Mouse (Mus musculus) retina, postnatal 1 day (tissue): ENCODE results near the gene Glb1.

Experiments
- DNase-seq: peaks from one replicate; pipeline ENCODE4 v3.0.0-alpha.2; 2012

Glb1 gene

DNA sequence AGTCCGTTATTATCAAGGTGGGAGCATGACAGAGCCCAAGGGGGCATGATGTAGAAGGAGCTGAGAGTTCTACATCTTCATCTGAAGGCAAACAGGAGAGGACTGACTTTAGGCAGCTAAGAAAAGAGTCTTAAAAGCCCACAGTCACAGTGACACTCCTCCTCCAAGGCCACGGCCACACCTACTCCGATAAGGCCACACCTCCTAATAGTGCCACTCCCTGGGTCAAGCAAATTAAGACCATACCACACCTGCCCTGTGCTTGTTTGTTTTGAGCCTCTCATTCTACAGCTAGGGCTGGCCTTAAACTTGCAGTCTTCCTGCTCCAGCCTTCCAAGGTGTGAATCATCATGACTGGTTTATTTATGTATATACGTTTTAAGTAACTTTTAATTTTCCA, 5.6 kb upstream of the Glb1 start:
- no peak for DNase-seq

DNA sequence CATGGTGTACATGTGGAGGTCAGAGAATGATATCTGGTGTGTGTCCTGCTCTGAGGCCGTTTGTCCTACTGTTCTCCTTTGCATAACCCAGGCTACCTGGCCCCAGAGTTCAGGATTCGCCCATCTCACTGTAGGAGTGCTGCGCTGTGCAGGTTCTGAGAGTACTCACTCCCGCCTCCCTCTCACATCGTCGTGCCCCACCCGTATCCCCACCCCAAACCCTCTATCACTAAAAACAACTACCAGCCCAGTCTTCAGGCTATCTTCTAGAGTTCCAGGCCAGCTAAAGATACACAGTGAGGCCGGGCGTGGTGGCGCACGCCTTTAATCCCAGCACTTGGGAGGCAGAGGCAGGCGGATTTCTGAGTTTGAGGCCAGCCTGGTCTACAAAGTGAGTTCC, 1.2 kb upstream of the Glb1 start:
- no peak for DNase-seq

DNA sequence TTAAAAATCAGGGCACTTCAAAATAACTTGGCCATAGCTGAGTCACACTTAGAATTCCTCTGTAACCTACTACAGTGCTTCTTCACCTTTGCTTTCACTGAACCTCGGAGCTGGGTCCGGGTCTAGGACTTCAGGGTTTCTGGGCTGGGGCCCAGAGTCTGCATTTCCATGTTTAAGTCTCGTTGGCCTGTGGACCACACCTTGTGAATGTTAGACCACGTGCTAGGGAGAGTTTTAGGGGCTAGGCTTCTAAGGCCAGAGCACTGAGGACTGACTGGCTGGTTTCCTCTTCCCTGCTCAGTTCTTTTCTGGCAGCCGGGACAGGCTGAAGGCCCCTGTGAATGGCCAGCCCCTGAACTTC, 308 bp upstream of the Glb1 start:
- DNase-seq = no peak

DNA sequence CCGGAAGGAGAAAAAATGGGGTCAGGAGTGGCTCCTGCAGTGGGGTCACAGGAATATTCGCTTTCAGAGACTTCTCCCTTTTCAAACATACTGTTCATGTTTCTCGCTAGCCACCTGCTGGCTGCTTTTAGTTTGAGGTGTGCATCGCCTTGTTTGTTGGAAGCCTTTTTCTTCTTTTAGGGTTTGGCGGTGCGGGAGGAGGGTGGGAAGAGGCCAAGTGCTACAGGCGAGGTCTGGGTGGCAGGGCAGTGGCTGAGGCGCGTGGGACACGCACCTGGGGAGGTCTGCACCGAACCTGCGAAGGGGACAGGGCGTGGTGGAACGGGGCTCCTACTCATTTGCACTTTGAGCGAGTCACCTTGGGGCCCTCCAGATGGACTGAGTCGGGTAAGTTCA, 807 bp downstream of the Glb1 start:
- DNase-seq = no peak

DNA sequence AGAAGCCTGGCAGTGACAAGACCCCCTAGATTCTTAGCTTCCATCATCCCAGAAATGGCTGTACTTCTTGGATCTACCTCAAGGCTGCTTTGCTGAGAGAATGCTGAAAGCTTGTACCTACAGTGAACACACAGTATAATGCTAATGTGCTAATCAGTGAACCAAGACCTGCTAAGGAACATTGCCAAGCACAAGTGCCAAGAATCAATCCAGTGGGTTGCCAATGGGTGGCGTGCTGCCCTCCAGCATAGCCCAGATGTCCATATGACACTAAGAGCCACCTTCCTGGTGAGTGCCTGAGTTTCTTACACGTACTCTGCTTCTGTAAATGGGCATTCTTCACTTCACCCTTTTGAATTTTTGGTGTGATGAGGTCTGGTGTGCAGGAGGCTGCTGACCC, 6.8 kb downstream of the Glb1 start:
- no peak for DNase-seq

DNA sequence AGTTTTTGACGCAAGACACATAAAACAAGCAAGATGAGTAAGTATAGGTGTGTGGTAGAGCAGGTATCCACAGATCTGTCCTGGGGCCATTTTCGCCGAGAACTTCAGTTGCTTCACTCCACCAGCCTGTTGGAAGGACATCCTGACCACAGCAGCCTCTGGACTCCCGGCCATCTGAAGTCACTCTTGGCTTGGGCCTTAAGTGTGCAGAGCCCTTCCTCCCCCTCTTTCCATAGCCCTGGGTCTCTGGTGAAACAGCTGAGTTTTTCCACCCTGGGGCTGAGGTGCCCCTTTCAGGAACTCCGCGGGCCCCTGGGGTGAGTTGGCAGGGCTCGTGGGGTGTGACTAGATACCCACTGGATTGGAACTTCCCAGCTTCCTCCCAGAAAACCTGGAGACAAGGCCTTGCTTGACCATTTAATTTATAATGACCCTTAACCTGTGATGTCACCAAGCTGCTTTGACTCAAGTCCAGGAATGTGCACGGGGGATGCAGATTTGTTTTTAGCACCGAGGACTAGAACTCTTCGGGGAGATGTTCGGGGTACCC, 9.5 kb downstream of the Glb1 start:
- DNase-seq = no peak

DNA sequence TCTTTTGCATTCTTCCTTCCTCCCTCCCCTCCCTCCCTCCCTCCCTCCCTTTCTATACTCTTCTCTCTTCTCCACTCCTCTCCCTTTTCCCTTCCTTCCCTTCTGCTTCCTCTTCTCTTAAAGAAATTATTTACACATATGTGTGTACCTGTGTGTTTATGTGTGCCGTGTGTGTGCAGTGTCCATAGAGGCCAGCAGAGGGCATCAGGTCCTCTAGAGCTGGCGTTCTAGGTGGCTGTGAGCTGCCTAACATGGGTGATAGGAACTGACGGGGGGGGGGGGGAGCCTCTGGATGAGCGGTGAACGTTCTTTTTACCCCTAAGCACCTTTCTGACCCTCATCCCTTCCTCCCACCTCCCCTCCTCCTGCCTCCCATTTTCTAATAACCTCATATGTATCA, 10.4 kb downstream of the Glb1 start:
- no peak for DNase-seq

DNA sequence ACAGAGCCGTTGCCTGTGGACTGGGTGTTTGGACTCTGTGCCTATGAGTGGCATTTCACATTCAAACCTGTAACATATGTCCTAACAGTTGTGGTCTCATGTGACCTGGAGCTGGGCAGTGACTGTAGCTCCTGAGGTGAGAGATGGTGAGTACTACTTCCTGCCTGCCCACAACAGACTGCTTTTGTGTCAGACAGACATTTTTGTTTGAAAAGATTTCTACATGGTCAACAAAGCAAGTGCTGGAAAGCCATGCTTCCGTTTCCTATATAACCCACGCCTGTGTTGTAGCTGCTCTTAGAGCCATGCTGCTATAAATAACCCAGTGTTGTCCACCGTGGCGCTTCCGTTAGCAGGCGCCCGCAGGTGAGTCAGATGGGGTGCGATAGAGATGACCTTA, 11.5 kb downstream of the Glb1 start:
- no peak for DNase-seq

DNA sequence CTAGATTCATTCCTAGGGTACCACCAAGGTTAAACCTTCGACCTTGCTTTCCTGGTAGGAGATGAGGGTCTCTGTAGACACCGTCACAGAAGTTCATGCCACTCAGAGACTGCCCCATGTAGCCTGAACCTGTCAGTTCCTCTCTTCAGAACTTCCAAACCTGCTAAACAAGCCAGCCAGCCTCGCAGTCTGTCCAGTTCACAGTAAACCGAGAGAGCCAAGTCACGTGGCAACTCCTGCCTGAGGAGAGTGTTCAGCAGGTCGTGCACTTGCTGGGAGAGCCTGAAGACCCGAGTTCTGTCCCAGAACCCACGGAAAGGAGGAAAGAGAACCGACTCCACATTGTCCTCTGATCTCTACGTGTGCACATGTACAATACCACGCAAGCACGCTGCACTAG, 13.0 kb downstream of the Glb1 start:
- DNase-seq = no peak

DNA sequence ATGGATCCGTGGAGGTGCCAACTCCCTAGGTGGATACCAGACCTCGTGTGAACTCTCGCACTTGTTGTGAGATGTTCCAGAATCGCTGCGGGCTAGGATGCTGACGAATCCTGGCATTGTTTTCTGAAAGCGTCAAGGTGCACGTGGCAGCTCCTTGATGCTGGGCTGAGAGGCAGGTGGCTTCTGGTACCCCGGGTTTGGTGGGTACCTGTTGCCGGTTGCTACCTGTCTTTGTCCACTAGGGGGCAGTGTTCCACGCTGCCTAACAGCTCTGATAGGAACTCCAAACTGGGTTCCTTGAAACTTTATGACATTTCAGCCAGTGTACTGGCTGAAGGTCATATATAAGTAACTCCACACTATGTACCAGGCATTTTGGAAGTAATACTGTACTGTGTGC, 14.8 kb downstream of the Glb1 start:
- DNase-seq = peak; percentile 75

DNA sequence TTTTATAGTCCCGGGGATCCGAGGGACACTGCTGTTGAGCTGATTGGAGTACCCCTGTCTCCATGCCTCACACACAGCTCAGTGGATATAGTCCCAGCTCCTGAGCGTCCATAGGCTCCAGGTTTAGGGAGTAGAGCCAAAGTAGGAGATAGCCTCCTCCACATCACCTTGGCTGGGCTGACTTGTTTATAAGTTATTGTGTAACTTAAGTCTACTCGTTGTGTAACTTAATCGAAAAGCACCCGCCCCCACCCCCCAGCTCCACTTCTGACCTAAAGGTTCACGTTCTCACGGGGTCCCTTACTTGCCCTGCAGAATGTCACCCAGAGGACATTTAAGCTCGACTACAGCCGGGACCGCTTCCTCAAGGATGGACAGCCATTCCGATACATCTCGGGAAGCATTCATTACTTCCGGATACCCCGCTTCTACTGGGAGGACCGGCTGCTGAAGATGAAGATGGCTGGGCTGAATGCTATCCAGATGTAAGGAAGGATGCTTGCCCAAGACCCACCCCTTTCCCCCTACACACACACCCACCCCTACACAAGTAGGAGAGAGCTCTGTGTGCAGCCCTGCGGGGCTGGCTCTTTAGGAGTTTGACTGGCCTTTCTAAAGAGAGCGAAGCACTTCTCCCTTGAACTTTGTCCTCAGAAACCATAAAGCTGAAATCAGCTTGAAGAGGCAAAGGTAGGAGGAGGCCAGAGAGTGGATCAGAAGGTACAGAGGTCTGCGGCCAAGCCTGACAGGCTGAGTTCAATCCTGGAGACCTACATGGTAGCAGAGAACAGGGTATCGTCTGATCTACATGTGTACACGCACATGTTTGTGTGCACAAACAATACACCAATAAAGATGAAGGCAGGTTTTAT, 16.0 kb downstream of the Glb1 start:
- DNase-seq = no peak

DNA sequence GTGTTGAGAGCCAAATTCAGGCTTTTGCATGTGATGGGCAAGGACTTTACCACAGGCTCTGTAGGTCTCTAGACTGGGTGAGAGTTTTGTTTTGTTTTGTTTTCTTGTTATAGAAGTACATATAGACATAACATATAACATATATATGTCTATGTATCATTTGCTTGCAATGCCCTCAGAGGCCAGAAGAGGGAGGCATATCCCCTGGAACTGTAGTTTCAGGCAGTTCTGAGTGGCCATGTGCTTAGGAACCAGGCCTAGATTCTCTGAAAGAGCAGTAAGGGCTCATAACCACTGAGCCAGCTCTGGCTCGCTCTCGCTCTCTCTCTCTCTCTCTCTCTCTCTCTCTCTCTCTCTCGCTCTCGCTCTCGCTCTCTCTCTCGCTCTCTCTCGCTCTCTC, 17.3 kb downstream of the Glb1 start:
- DNase-seq = peak; percentile 70

DNA sequence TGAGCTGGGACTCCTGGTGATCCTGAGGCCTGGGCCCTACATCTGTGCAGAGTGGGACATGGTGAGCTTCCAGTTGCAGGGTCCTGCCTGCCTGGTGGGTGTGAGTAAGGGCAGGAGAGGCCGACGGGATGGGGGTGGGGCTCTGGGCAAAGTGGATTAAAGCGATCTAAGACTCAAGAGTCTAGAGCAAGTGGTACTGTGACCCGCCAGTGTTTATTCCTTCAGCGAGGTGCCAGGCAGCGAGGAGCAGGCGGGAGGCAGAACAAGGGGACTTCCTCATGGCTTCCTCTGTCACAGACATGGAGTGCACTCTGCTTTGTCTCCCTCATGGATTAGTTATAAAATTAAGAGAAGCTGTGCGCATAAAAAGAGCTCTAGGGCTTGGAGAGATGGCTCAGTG, 19.6 kb downstream of the Glb1 start:
- DNase-seq = no peak

DNA sequence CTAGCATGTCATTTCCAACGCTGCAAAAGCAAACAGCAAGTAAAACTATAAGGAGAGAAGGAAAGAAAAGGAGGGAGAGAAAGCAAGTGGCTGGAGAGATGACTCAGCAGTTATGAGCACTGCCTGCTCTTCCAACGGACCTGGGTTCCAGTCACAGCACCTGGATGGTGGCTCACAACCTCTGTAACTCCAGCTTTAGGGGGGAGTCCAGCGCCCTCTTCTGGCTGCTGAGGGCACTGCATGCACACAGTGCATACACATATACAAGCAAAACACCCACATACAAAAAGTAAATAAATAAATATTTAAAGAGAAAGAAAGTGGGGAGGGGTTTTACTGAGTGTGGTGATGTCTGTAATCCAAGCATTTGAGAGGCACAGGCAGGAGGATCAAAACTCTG, 20.2 kb downstream of the Glb1 start:
- no peak for DNase-seq

DNA sequence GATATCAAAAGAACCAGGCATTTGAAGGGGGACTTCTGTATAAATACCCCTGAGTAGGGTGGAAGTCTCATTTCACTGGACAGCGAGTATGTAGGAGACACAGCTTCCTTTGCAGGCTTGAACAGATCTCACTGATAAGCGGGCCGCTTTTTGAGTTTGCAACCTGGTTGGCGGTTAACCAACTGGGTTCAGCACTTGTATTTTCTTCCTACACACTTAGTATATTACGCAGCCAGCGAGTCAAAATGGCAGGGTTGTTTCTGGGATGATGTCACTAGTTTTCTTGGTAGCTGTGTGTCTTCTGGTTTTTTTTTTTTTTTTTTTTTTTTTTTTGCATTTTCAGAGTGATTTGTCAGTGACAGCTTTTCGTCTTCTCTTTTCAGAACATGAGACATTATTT, 20.9 kb downstream of the Glb1 start:
- no peak for DNase-seq

DNA sequence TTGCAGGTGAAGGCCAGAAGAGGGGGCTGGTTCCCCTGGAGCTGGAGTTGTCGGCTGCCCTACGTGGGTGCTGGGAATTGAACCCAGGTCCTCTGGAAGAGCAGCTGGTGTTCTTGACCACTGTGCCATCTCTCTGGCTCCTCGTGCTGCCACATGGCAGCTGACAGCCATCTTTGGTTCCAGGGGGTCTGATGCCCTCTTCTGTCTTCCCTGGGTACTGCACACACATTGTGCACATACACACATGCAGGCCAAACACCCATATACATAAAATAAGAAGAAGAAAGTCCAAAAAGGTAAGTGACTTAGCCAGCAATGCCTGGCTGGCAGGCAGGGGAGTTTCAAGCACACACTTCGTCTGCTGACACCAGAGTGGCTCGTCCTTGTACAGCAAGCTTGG, 24.7 kb downstream of the Glb1 start:
- DNase-seq = no peak

DNA sequence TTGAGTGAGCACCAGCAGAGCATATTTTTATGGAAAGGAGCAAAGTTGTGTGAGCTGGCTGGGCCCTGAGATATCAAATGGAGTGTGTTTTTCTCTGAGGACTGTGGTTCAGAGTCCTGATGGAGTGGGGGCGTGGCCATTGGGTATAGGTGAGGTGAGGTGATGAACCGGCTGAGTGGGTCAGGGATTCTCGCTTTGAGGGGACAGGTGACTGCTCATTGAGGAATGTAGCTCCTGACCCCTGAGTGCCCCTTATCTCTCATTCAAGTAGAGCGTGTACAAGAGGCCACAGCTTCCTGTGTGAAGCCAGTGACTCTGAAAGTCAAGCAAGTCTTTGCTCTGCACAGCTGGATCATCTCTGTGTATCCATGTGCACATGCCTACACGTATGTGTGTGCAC, 25.3 kb downstream of the Glb1 start:
- no peak for DNase-seq

DNA sequence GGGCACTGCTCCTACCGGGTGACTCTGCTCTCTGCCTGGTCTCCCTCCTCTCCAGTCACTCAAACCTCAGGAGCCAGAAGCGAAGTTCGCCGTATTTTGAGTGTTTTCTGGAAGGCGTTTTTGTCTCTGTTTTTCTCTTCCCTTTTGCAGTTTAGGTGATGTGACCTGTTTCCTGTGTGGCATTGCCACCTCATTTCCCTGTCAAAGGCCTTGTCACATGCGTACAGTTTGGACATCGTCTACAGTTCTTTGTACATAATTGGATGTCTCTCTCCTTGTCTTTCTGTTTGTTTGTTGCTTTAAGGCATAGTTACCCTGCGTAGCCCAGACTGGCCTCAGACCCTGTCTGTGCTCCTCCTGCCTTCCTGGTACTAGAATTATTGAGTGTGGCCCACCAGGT, 26.5 kb downstream of the Glb1 start:
- DNase-seq = no peak

DNA sequence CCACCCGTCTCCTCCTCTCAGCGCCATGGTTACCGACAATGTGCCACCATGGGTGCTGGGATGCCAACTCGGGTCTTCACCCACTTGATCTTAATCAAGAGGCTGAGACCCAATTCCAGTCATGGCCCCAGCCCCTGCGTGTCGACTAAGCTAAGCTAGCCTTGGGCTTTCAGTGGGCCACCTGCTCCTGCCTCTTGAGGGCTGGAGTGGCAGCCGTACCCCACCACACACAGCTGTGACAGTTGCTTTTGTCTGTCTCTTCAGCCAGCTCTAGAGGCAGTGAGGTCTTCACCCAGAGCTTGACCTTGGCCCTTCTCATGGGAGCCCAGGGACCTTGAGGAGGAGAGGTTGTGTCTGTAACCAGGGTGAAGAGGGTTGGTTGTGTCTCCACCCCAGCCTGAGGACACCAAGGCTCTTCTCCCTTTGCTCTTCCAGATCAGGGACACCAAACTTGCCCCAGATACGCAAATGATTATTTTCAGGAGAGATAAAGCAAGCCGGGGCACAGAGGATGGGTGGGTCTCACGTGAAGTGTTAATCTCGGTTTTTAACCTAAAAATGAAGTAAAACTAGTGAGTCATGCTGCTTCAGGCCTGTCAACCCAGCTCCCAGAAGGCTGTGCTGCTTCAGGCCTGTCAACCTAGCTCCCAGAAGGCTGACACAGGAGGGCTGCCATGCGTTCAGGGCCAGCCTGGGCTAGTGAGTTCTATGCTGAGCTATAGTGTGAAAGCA, 27.4 kb downstream of the Glb1 start:
- no peak for DNase-seq

DNA sequence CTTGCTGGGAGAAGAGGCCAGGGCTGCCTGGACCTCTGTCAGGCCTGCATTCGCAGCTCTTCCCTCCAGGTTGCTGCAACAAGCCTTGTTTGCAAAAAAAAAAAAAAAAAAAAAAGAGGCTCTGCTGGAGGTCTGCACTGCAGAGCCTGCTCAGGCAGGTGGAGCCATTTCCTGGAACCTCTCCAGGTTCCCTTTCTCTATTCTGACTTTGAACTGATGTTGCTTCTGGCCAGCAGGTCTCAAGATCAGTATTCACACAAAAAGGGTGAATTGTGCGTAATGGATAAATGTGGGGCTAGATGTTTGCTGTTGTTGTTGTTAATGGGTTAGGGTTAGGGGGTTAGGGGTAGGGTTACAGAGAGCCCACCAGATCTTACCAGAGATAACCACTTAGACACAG, 34.8 kb downstream of the Glb1 start:
- no peak for DNase-seq

DNA sequence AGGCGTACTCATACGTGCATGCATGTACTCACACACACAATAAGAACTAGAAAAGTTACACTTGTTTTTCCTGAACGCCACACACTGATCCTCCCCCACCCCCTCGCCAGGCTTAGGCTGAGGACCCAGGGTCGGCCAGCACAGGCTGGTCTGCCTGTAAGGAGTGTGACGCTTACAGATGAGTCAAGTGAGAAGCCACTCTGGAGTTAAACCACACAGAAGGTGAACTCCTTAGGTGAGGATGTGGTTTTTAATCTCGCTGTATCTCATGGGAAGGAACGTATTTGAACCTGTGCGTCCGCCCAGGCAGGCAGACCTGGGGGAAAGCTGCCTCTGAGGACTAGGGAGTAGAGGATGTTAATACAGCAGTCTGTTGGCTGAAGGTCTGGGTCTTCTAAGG, 39.7 kb downstream of the Glb1 start:
- no peak for DNase-seq

DNA sequence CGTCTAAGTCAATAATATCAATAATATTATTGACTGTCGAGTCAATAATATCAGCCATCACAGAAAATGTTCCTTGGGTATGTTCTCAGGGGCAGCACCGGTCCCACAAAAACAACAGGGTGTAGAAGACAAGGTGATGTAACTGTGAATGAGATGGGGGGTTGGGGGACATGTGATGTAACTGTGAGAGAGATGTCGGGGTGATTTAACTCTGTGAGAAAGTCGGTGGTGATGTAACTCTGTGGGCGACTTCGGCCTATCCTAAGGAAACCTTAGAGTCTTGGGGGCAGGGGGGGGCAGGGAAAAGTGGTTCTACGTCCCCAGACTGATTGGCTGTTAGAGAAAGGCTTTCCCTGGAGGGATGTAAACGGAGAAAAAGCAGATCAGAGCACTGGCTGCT, 41.3 kb downstream of the Glb1 start:
- DNase-seq = no peak

DNA sequence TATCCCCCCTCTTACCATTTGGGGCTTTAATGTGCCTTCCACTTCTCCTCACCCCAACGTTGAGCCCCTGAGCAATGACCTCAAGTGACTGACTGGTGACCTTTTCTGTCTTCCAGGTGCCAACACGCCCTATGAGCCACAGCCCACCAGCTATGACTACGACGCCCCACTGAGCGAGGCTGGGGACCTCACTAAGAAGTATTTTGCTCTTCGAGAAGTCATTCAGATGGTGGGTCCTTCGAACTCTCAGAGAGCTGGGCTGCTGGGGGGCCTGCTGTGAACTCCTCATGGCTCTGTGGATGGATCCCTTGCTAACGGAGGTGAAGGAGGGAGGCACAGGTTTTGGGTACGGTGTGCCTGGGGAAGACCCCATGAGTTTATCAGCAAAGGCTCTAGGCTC, 42.0 kb downstream of the Glb1 start:
- DNase-seq = no peak

DNA sequence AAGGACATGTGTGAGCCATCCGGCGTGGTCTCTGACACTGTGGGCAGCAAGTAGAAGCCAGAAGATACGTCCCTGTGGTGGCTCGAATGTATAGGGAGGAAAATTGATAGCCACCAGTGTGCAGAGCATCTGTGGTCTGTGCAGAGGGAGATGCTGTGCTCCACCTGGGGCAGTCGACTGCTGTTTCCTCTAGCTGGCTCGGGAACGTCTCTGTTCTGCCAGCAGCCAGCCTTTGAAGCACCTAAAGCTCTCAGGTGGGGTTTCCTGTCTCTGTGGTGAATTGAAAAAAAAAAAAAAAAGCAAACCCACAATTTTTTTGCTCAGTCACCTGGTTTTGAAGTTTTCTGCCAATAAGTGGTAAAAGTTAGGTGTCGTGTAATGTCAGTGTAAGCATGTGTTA, 42.5 kb downstream of the Glb1 start:
- no peak for DNase-seq

DNA sequence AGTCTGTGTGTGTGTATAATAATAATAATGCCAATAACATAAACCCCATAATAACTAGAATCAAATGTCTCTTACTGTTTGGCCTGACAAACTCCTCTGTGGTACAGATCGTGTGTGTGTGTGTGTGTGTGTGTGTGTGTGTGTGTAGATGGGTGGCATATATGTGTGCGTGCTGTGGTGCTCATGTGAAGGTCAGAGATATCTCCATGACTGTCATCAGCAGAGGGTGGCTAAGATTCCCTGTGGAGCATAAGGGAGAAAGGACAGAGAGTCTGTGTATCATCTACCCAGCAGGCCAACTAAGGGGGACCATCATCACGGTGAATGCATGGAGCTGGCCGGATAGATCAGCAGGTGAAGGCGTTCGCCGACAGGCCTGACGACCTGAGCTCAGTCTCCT, 46.0 kb downstream of the Glb1 start:
- DNase-seq = no peak
